Mouse (Mus musculus) spleen, postnatal 10 days (tissue): ENCODE data around the gene Tmem132e.

Experiments used
- DNase-seq, 2 experiments: peaks; one replicate each; pipeline ENCODE4 v3.0.0; 2021 to 2022; ENCODE audit warnings: low spot score in 2 of 2

The Tmem132e gene

GRCm38 (mm10) chr11:82388371-82389313 lies at the start of gene Tmem132e:
Gene Tmem132e, plus strand, starts transcription at chr11:82388900.
- peak; percentile 18 to 48 for DNase-seq

GRCm38 (mm10) chr11:82339921-82340401 lies 48.7 kb upstream of the Tmem132e start:
- no peak for DNase-seq

- no peak for DNase-seq
These were observed 48.3 kb upstream of the Tmem132e start for GRCm38 (mm10) chr11:82340416-82340815.

GRCm38 (mm10) chr11:82340900-82341299 lies 47.8 kb upstream of the Tmem132e start:
- no peak for DNase-seq

- no peak for DNase-seq
These were observed 37.7 kb upstream of the Tmem132e start for GRCm38 (mm10) chr11:82351039-82351438.

- DNase-seq = no peak
These were observed 18.5 kb upstream of the Tmem132e start for GRCm38 (mm10) chr11:82370151-82370550.

GRCm38 (mm10) chr11:82371577-82371976 lies 17.1 kb upstream of the Tmem132e start:
- DNase-seq = peak in 1 of 2 experiments; percentile 17

- DNase-seq = no peak
These were observed 8.0 kb upstream of the Tmem132e start for GRCm38 (mm10) chr11:82380606-82381202.

- peak in 1 of 2 experiments; percentile 21 for DNase-seq
These were observed 1.6 kb upstream of the Tmem132e start for GRCm38 (mm10) chr11:82386970-82387540.

GRCm38 (mm10) chr11:82387711-82388341 lies 874 bp upstream of the Tmem132e start:
- DNase-seq = peak; percentile 8 to 23

- DNase-seq = peak; percentile 7 to 32
These were observed 944 bp downstream of the Tmem132e start for GRCm38 (mm10) chr11:82389396-82390291.

GRCm38 (mm10) chr11:82392341-82392740 lies 3.6 kb downstream of the Tmem132e start:
- no peak for DNase-seq

GRCm38 (mm10) chr11:82399621-82400020 lies 10.9 kb downstream of the Tmem132e start:
- peak; percentile 21 to 73 for DNase-seq

GRCm38 (mm10) chr11:82405641-82406040 lies 16.9 kb downstream of the Tmem132e start:
- no peak for DNase-seq

- DNase-seq = no peak
These were observed 17.9 kb downstream of the Tmem132e start for GRCm38 (mm10) chr11:82406358-82407221.

- DNase-seq = no peak
These were observed 23.8 kb downstream of the Tmem132e start for GRCm38 (mm10) chr11:82412496-82412895.

GRCm38 (mm10) chr11:82418337-82419041 lies 29.8 kb downstream of the Tmem132e start:
- DNase-seq = no peak

GRCm38 (mm10) chr11:82421909-82422308 lies 33.2 kb downstream of the Tmem132e start:
- peak in 1 of 2 experiments; percentile 26 for DNase-seq

- no peak for DNase-seq
These were observed 34.8 kb downstream of the Tmem132e start for GRCm38 (mm10) chr11:82423521-82423920.
